Mouse (Mus musculus) embryonic stem cell, embryonic (primary cell): ENCODE data around the gene Gm21874.
"Not testable (repeated sequence)": the region's sequence is repeated elsewhere in the genome, so short reads cannot be mapped to it uniquely, and the experiment has no call there.

Experiments
- CTCF ChIA-PET, 4 experiments: fragments of 300-600 bp in 2 of 4; fragments of 350-600 bp in 2 of 4; sonication (Branson Sonifier 250); formaldehyde crosslinking; loops; one replicate each; lab custom pipeline; 2022; ENCODE audit warnings: inconsistent platforms in 2 of 4; lab: Charles Lee
- POLR2A ChIA-PET, 4 experiments: fragments of 300-600 bp in 2 of 4; fragments of 350-600 bp in 2 of 4; sonication (Branson Sonifier 250); formaldehyde crosslinking; loops; one replicate each; lab custom pipeline; 2022; ENCODE audit warnings: antibody characterized with exemption in 4 of 4, inconsistent platforms in 1 of 4; lab: Charles Lee

The Gm21874 gene

GRCm38 (mm10) chrY:9416048-9416447 lies at the start of gene Gm21874:
TSS of gene Gm21874 (minus strand) at chrY:9416148.
- POLR2A ChIA-PET, CTCF ChIA-PET: not testable (repeated sequence)
